Mouse (Mus musculus): ENCODE data around the gene Mlycd.

Gene Mlycd

DNA sequence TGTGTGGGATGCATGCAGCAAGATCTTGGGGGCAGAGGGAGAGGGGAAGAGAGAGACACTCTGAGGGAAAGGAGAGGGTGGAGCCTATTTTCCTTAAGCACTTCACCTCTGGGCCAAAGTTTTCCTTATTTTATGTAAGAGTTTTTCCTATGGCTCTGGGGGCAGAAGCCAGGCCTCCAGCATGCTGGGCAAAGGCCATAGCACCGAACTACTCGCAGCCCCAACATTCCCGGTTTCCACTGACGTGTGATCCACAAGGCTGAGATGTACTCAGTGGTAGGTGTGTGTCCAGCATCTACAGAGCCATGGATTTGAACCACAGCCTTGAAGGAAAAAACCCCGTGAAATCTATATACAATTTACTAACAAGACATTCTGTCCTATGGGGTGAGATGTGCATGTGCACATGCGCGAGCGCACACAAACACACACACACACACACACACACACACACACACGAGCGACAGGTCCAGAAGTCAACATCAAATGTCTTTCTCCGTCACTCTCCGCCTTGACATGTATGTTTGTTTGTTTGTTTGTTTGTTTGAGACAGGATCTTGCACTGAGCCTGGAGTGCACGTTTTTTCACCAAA lies 39.0 kb downstream of the Mlycd start, which contains the start of gene Osgin1:
Osgin1 (plus strand) TSS at position 543 of the 593 bp plus-strand sequence.
- DNase-seq, result no peak

DNA sequence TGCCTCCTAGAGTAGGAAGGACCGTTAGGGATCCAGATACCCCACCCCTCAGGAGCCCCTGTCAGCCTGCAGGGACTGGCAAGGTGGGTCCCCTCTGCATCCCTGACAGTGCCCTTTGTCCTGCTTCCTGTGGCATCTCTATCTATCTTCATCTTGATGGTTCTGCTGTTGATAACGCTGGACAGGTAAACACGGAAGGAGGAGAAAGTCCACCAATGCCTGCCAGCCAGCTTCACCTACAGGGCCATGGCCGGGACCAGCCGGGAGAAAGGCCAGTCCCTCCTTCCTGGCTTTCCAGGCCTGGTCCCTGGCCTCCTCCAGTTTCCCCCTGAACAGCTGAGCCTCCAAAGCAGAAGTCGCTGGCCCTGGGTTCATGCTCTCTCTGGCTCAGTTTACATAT lies 39.9 kb downstream of the Mlycd start:
- DNase-seq, result no peak

DNA sequence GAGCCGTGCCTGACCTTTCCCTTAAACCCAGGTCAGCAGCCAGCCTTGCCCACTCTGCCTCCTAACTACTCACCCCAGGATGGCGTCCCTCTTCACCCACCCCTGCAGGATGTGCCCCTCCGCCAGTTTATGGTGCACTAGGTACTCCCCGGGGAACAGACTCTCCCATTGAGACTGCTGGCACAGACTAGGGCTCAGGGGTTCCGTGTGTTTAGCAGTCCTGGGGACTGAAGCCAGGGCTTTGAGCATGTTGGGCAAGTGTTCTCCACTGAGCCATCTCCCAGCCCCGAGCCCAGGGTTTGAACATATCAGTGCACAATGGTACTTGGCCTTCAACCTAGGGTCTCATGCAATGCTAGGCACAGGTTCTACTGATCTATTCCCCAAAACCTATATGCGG lies 40.8 kb downstream of the Mlycd start:
- DNase-seq, result no peak

DNA sequence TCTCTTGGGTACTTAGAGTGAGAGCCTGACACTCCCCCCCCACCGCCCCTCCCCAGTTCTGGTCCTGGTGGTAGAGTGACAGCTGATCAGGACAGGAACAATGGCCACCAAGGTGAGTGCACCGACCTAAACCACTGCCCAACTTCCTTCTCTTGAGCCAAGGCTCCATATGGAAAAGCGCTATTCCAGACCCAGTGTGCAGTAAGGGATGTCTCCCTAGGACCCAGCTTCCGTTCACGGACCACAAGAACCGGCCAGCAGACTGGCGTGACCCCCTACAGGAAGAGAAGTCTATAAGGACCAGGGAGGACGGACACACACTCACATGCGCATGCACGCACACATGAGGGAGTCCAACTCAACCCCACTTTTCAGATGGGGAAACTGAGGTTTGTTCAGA lies 41.7 kb downstream of the Mlycd start:
- DNase-seq, result no peak

DNA sequence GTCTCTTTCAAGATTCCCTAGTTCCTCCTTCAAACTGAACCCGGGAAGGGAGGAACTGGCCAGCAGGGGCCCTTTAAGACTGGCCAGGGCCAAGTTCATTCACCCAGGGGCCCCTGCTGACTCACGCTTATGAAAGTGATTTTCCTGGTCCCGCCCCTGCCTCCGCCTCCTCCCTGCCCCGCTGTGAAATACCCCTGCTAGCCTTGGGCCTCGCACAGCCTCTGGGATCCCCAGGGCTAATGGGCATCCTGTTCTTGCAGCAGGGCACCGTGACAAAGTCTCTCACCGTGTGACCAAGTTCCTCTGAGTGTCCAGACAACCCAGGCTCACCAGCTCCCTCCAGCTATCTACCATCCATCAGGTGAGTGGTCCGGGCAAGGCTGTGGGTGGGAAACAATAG lies 42.3 kb downstream of the Mlycd start:
- DNase-seq, result no peak

DNA sequence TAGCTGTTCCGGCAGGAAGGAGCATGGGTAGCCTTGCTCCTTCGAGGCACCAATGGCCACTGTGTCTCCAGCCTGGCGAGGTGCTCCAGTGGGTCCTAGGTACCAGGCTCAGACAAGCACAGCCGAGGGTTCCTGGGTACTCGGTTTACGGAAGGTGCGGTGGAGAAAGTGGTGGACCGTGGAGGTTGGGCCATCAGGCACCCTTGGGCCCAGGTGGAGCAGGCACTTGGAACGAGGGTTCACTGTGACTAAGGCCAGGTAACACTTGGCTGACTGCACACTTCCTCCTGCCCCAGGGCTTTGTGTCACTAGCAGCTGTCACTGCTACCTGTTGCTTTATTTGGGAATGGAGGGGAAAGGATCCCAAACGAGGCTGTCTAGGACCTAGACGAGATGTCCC lies 42.8 kb downstream of the Mlycd start:
- DNase-seq, result no peak

DNA sequence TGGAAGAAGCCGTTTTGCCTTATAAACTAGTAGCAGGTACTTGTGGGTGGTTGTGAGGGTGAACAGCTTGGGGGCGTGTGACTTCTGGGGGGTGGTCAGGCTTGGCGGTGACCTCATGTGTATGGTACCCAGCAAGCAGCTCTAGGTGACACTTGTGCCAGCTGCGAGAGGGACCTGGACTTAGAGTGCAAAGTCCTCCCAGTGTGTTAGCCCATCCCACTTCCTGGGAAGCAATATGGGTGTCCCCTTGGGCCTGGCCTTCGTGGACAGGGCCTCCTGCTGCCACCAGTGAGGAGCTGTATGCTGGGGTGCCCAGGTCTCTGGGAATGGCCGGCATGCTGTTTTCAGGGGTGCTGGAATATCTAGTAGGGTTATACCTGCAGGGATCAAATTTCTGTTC lies 44.2 kb downstream of the Mlycd start:
- no peak for DNase-seq

DNA sequence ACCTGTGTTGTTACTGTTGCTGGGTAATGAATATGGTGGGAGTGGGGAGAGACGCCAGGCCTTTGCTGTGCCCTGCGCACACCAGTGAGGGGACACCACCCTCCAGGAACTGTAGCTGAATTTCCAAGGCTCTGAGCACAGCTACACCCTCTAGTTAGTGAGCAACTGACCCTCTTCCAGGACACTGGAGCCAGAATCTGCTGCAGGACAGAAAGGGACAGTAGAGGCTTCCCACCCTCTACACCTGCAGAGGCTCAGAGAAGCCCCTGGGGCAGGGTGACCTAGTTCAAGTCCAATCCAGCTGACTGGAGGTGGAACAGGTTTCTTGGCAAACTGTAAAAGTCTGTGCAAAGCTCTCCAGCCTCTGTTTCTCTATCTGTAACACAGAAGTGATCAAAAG lies 44.7 kb downstream of the Mlycd start:
- DNase-seq, result no peak

DNA sequence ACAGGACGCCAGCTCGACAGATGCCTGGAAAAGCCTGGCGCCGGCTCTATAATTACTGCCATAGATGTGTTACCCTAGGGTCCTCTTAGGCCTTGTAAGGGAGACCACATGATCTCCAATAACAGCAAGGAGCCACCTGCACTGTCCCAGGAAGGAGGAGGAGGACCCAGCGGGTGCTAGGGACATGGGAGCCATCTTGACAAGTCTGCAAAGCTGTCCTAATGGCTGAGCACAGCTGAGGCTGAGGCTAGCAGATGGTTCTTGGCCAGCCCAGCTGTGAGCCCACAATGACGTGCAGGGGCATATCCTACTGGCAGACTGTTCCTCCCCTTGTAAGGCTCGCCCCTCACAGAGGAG lies 45.2 kb downstream of the Mlycd start:
- DNase-seq, result no peak

DNA sequence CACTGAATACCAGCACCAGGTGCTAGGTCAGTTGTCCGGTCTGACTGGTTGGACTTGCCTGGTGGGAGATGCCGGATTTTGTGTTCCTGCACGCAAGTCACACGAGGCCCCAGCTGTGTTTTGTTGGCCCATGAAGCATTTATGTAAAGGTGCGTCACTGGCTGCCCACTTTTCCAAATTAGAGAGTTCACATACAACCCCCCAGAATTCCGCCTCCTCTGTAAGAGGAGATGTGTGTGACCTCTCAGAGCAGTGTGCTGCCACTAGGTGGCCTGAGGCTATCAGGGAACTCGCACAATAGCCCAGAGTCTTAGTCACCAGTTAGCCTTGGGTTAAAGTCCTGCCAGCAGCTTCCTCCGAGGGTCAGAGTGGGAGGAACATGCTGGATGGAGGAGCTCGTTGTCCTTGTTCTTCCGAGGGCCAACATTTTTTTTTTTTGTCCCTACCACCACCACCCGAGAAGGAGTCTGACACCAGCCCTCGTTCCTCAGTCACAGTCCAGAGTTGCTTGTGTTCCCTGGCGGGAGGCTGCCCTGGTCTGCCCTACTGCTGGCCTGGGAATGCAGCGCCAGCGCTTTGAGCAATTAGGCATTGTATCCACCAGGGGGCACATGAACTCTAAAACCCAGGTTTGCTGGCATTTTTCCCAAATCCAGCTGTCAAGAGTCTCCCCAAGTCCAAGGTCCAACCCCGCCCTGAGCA lies 45.7 kb downstream of the Mlycd start:
- DNase-seq, result peak; percentile 41 to 42

DNA sequence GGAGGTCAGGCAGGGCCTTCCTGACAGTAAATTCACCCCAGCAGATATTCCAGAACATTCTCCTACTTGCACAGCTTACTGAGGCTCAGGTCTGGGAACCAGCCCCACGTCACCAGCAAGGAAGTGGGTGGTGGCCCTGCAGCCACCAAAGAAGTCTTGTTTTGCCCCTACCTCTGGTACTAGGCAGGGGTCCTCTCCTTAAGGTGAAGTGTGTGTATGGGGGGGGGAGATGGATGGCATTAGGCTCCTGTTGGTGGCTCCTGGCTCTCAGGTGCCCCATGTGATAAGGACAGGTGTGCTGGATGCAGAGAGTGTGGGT lies 46.2 kb downstream of the Mlycd start:
- DNase-seq, result no peak

DNA sequence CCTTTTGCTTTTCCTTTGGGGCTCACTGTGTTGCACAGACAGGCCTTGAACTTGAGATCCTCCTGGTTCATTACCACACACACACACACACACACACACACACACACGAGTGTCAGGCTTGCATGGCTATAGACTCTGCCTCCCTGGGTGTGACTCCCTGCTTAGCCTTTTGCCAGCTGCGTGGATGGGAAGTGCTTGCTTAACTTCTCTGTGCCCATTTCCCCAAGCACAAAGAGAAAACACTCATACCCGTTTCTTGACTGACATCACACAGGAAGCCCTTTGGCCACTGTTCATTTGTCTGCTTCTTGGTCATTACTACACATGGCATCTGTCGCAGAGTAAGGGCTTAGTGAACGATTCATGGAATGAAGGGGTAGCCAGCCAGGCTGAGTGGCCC lies 47.3 kb downstream of the Mlycd start:
- no peak for DNase-seq

DNA sequence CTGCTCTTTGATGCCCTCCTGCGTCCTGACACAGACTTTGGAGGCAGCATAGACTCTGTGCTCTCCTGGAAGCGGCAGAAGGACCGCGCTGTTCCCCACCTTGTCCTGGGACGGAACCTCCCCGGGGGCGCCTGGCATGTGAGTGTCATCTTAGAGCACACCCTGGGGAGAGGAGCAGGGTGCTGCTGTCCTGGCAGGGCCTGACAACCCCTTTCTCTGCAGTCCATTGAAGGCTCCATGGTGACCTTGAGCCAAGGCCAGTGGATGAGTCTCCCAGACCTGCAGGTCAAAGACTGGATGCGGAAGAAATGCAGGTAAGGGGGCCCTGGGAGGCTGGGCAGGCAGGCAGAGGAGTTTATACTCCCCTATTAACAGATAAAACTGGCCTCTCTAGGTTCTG lies 48.3 kb downstream of the Mlycd start:
- DNase-seq, result no peak

DNA sequence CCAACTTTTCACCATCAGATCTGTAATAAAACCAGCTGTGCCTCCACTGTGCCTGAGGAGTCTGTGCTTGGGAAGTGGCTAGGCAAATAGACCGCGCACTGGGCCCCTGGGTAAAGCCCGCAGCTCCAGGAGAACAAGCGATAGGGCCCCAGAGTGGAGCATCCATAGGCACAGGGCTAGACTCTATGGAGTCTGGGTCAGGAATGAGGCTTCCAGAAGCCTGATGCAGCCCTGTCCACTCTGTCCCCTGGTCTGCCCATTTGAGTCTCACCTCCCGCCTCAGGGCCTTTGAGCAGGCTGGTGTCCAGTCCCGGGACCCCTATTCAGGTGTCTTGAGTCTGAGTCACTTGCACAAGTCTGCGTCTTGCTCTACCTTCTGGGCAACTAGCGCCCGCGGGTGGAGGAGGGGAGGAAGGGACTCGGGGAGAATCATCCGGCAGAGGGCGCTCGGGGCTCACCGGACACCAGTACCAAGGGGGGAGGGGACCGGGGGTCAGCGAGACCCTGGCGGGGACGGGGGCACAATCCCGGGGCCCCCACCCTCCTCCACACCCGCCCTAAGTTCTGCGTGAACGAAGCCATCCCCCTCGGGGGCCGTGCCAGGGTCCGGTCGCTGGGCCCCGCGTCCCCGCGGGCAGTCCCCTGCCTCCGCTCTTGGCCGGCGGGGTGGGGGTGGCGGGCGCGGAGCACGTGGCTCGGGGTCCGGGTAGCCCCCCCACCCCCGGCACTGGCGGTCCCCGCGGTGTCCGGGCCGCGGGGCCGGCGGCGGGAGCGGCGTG lies 51.7 kb downstream of the Mlycd start, which contains the start of gene Necab2:
Necab2 (plus strand) TSS at position 509 of the 779 bp plus-strand sequence.
- DNase-seq, result peak; percentile 74 to 75

DNA sequence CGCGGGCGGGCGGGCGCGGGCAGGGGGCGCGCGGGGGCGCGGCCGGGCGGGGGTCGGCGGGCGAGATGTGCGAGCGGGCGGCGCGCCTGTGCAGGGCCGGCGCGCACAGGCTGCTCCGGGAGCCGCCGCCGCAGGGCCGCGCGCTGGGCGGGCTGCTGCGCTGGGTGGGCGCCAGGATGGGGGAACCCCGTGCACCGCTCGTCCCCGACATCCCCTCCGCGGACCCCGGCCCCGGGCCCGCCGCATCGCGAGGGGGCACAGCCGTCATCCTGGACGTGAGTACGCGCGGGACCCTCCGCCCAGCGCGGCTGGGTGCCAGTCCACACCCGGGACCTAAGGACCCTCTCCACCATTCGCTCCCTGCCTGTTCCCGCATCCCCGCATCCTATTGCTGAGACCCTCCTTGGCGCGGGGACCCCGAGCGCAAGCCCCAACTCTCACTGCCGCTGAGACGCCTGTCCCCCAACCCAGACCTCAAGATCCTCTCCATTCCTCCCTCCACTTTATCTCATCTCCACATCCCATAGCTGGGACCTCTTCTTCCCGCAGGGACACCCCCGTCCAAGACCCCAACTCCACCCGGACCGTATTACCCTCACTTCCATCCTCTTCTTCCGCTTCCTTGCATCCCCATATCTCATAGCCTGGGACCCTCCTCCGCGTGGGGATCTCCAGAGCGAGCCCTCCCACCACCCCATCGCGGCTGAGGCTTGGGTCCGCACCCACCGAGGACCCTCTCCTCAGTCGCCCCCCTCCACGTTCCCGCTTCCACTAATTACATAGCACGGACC lies 52.5 kb downstream of the Mlycd start:
- no peak for DNase-seq

DNA sequence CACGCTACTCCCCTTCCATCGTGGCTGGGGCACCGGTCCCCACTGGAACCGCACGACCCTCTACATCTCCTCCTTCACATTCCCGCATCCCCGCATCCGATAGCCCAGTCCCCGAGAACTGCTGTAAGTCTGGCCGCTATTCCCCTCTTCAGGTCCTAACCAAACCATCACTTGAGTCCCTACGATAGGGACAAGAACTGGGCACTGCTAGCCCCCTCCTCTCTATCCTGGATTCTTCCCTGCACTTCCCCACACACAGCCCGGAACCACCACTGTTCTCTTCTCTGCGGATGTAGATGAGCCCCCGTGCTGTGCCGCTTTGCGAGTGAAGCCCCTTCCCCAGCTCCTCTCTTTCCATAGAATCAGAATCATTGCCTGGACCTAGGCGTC lies 53.1 kb downstream of the Mlycd start:
- DNase-seq, result no peak

DNA sequence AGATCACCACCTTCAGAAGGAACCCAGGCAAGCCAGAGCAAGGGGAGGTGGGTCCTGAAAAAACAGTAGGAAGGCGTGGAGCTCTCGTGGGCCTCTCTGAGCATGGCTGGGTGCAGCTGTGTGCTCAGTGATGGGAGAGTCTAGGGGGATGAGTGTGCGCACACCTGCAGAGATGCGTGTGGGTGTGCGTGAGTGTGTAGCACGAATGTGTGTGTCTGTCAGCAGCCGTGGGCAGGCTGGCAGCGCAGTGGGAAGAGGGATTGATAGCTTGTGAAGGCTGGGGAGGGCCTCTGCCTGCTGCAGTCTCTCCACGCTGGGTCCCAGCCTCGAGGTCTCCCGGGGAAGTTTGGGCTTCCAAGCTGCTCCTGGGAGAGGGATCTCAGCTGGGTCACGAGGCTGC lies 54.9 kb downstream of the Mlycd start:
- DNase-seq, result no peak

DNA sequence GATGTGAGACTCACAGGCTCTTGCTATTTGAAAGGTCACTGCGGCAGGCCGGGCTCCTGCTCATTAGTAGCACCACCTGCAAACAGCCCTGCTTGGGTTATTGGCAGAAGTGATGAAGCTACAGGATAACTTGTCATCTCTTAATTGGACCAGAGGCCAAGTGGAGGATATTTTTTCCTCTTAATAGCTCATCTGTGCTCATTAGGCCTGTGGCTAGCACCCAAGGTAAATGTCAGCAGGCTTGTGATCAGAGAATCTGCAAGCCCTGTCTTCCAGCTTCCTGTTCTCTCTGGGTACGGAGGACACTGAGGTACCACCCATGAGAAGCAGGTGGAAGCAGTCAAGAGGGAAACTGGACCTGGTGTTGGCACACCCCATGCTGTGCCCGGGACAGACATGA lies 56.5 kb downstream of the Mlycd start:
- no peak for DNase-seq

DNA sequence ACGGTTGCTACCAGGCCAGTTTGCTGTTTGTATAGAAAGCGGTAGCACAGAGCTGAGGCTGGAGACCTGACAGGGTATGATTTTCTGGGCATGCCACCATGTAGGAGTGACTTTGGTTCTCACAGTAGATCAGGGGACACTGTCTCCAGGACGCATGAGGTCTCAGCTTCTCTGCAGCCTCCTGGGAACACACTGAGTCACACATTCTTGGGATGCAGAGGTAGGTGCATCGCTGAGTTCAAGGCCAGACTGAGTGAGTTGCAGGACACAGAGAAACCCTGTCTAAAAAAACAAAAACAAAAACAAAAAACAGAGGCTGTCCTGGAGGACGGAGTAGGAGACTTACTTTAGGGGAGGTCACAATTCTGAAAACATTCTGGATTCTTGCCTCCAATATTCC lies 58.2 kb downstream of the Mlycd start:
- DNase-seq, result no peak

DNA sequence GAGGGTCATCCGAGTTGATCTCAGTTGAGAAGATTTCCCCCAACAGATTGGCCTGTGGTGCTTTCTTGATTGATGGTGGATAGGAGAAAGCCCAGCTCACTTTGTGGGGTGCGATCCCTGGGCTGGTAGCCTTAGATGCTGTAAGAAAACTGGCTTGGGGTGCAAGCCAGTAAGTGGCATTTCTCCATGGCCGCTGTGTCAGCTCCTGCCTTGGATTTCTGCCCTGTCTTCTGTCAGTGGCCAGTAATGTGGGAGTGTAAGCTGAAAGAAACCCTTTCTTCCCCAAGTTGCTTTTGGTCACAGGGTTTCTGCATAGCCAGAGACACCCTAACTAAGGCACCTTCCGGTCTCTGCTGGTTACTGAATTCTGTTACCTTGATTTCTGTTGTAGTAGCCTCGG lies 61.4 kb downstream of the Mlycd start:
- no peak for DNase-seq

DNA sequence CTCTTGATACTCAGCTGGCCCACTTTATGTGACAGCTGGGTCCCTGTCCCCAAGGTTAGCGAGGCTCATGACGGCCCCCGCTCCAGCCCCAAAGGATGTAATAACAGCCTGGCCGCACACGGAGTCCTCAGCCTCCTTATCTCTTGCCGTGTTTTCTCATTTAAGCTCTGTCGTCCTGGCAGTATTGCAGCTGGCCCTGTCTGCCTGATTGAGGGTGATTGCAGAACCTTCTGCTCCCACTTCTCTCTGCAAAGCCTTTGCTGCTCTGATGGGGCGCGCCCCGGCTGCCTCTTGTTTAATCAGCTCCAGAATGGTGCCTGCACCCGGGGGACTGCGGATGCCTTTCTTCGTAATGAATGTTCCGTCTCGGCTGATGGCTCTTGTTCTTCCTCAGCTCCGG lies 65.0 kb downstream of the Mlycd start:
- DNase-seq, result no peak

All from thymus, postnatal 36 days (tissue).